Mouse (Mus musculus) gastrocnemius, postnatal 10 days (tissue): ENCODE measurements around the gene Fmo5. TPM values are rescaled to one million over a fixed set of nuclear protein-coding genes. Genes with fewer than 3 reads are reported as not detected.
A peak's percentile ranks its signal among the peaks of the same experiment; 100 is the strongest.

Experiments
- DNase-seq: peaks from one replicate; pipeline ENCODE4 v3.0.0; 2021; ENCODE audit warnings: mixed read lengths
- microRNA-seq, 2 experiments: library from miRNA; unstranded; fragments of <30 nt; microRNA quantifications; one replicate each; pipeline ENCODE4 v1.2.0; 2021
- total RNA-seq, 2 experiments: library from RNA; stranded (reverse); gene quantifications; 2 replicates each; pipeline ENCODE4 v1.2.3; 2021

Fmo5 gene
- total RNA-seq, 2 experiments from 2014 or later, result 3.8 to 4.5 TPM

DNA sequence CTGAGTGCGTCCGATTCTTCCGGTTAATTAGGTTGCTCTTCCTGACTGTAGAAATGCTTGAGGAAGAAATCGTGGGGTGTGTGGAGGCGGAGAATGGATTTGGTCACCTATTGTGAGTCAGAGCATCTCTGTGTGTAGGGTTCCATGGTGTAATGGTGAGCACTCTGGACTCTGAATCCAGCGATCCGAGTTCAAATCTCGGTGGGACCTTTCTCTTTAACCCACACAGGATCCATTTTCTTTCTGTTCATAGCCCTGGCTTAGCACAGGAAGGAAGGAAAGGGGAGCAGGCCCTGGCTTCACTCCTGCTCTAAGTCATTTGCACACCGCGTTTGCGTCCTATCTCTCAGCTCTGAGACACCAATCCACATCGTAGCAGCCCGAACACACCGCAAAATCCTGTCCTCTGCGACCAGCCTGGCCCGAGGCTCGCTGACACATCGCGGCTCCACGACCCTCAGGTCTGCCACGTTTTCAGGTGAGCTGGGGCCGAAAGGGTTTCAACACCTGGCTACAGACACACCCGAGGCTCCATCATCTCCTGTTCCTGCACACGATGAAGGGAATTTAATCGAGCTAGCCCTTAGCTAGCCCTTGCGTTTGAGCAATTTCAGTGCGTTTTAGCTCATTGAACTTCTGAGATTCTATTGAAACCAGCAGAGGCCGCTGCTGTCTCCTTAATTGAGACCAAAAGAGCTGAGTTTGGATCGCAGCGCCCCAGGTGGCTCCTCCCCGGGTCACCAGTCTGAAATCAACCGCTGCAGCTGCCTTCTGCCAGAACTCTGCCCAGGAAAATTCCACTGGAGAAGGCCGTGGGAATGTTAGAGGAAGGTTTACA, 52.9 kb downstream of the Fmo5 start:
- DNase-seq, result peak; percentile 54

- no peak for DNase-seq
These were observed 53.5 kb downstream of the Fmo5 start for GRCm38 (mm10) chr3:97682159-97682502.

DNA sequence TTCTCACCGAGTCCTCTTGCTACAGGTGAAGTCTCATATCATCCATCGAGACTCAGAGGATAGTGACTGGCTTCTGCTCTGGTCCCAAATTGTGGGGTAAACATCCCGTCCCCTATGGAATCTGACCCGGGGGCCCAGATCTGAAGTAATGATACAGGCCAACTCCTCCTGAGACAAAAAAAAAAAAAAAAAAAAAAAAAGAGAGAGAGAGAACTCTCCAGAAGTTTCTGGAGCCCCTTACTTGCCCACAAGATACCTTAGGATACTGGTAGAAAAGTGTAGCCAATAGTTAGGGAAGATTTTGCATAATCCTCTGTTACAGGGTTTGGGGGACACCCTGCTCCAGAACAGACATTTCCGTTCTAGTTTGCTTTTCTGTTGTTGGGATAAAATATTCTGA, 54.0 kb downstream of the Fmo5 start:
- DNase-seq, result no peak

GRCm38 (mm10) chr3:97683560-97684195, 55.1 kb downstream of the Fmo5 start:
- DNase-seq, result no peak

DNA sequence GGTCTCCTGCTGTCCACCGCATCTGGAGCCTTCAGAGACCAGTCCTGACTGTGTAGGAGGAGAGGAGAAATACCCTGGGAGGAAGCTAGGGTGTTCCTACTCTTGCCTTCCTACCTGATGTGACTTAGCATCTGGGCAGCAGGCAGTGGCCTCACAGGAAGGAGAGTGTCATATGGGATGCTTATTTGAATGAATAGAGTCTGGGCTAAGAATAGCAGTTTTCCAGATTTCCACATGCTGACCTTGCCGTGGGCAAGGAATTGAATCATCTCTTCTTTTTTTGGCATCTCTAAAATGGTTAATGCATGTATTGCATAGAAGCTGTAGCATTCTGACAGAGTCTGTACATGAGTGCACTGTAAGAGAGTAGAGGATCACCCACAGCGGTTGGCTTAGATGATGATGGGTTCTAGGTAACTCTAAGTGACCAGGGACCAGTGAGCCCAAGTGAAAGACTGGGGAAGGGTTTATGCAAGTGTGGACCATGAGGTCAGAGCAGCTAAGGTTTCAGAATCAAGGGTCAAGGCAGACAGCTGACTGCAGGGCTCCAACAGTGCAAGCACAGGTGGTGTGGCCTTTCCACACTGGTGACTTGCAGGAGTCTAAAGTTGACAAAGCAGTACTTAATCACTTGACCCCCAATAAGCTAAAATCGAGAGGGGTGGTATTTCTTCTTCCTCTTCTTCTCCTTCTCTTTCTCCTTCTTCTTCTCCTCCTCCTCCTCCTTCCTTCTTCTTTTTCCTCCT, 57.9 kb downstream of the Fmo5 start:
- DNase-seq, result no peak

GRCm38 (mm10) chr3:97689289-97689688, 60.7 kb downstream of the Fmo5 start:
- no peak for DNase-seq

DNA sequence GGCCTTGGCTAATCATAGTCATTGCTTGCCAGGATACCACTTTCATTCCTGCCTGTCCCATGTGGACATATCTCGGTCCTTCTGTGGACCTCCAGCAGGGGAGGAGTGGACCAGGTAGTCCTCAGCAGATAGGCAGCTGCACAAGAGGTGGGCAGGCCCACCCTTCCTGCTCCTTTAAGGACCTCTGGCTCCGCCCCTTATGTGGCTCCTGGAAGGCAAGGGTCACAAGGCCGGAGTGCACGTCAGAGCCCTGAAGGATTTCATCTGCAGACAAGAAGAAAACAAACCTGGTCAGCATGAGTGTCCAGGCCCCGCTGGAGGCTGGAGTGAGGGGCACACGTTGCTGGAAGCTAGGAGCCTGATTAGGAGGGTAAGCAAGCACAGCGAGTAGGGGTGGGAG, 62.0 kb downstream of the Fmo5 start:
- DNase-seq, result no peak

- DNase-seq, result no peak
These were observed 62.9 kb downstream of the Fmo5 start for GRCm38 (mm10) chr3:97691443-97692017.

- no peak for DNase-seq
These were observed 65.2 kb downstream of the Fmo5 start for GRCm38 (mm10) chr3:97693806-97694205.

- DNase-seq, result no peak
These were observed 68.3 kb downstream of the Fmo5 start for GRCm38 (mm10) chr3:97696866-97697265.

GRCm38 (mm10) chr3:97697291-97697690, 68.7 kb downstream of the Fmo5 start:
- DNase-seq, result no peak

DNA sequence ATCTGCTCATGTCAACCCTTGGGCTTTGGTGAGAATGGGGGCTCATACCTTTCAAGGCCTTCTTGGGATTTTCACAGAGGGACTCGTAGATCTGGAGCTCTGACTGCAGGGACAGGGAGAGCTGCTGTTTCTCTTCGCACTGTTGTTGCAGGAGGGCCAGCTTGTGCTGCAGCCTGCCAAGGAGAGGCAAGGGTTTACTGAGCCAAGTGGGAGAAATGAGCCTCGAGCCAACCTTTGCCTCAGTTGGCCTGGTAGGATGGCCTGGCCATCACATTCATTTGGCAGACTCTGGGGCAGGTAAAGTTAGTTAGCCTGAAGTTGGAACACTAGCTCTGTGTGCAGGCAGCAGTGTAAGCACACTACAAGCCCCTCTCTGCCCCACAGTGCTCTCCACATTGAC, 70.5 kb downstream of the Fmo5 start:
- DNase-seq, result no peak

GRCm38 (mm10) chr3:97701198-97701597, 72.6 kb downstream of the Fmo5 start:
- no peak for DNase-seq

DNA sequence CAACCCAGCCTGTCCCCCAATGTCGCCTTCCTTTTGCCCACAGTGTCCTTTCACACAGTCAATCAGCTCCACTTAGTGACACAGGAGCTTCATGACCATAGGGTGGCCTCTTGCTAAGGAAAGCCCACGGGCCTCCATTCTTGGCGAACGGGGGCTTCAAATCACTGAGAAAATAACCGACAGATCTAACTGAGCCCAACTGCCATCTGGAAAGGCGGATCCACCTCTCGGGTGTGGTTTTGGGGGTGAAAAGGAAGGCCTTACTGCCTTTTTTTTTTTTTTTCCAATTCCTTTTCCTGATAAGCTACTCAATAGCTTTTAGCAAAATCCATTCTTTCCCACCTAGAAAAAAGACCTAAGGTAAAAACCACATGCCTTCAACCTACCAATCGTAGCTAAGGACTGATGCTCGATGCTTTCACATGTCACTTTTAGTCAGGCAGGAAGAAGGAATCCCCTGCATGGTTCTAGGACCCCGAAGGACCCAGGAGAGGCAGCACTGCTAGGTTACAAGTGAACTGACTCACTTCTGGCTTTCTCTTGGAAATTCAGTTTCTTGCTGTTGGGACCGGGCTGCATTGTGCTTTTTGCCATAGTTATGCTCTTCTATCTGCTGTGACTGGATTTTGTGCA, 74.0 kb downstream of the Fmo5 start:
- DNase-seq, result no peak

Small RNA genes within 50 kb of the gene (microRNA-seq; reads per million reads assigned to microRNA genes)
- 0 to 0.25 reads per million in 2 experiments for gene Mir7225

Other genes starting within 250 kb of the Fmo5 start
- gene Olfr1402, start 206.8 kb upstream of the Fmo5 start, total RNA-seq, result not detected
- 10 to 100 TPM; 11.7 to 11.8 TPM for gene Chd1l, start 18.6 kb upstream of the Fmo5 start, total RNA-seq
- 10 to 100 TPM; 58.2 to 66.6 TPM for gene Prkab2, start 29.4 kb downstream of the Fmo5 start, total RNA-seq
- not detected for gene Gm17651, start 45.9 kb downstream of the Fmo5 start, total RNA-seq